Mouse (Mus musculus) layer of hippocampus, postnatal 36 days (tissue): ENCODE measurements at regions not wholly inside any gene's neighbourhood (a gene's known extent, or its start where the extent isn't known, plus 50 kb on each side); places are given as distances from the start of the nearest gene placed in this dataset.

ENCODE experiments used
- DNase-seq, 2 experiments: peaks; one replicate each; pipeline ENCODE4 v3.0.0; 2022

DNA sequence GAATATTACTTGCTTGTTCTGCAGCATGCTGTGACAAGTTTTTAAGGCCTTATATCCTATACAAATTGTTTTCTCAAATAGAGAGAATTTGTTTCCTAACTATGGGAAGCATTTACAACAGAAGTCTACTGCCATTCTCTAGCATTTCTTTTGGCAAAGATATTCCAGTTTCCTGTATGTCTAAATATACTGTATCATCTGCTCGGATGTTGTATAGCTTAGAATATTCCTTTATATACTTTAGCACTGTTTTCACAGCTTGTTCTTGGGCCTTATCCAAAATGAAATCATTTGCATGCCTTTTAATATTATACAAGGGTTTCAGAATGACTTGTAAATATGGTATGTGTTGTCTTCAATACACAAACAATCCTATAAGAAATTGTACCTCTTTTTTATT lies 92.1 kb upstream of the Ins2 start:
- DNase-seq = no peak

DNA sequence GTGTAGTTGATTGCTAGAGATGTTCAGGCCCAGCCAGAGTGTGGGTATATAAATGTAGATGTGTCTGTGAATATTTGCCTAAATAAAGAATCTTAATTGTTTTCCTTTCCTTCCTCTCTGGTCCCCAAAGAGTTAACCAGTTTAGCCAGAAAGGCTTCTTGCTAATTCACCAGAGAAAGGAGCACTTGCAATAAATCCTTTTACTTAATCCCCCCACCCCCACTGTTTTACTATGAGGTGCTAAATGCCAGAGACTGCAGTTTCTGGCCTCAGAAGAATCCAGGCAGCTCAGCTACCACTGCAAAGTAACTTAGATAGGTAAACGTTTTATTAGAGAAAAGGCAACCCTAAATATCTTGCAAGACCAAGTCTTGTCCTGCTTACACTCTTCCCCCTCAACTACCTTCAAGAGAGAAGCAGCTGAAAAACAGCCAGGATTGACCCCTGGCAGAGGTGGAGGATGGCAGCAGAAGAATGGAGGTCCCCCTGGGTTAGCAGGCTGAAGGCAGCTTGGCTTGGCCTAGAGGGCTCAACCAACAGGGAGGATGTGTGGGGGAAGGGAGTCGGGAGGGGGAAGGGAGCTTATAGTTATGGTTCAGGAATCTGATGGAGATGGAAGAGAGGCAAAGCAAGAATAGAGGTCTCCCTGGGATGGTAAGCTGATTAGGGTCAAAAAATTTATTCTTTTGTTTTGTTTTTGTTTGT lies 87.9 kb upstream of the Ins2 start:
- DNase-seq = no peak

DNA sequence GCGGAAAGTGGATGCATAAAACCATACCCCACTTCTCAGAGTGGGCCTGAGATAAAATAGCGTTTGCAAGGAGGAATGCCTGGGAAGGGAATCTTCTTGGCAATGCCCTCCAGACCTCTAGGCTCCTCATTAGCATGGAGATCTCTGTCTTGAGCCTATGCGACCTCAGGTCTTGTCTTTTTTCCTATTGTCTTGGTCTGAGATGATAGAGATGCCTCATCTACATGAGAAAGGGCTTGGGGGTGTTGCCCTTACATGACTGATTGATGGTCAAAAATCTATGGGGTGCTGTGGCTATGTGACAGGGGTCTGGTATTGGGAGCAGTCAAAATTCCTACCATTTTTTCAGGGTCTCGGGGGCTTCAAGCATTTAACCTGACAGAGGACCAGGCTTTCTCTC lies 67.5 kb upstream of the Ins2 start:
- DNase-seq = no peak

DNA sequence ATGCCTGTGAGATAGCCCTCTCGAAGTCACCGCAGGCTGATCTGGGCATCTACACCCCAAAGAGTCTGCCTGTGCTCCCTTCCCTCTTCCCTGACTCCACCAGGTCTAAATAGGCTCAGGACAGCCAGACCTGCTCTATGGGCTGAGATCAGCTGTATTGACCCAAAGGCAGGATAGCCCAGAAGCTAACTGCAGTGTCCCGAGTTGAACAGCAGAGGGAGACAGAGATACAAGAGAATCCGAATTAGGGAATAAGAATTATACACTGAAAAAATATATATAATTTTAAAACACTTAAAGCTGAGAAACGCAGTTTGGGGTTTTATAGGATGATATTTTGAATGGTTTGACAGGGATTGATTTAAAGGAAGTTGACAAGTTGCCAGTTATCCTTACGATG lies 56.2 kb upstream of the Ins2 start:
- peak; percentile 17 to 37 for DNase-seq

DNA sequence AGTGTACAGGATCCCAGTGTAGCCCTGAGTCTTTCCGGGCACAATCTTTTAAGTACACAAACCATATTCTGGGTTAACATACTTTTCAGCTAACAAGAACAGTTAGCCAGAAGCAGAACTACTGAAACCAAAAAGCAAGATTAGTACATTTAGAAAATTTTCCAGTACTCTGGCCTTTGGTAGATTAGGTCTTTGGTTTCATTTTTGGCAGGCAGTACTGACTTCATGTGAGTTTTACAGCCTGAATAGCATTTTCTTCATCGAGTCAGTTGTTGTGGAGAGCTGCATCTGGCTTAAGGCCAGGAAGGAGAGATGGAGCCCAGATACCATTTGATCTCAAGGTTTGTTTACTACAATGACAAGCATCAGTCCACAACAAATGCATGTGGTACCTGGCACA lies 51.3 kb upstream of the Ins2 start:
- no peak for DNase-seq
